Mouse (Mus musculus) neural tube, embryonic 11.5 days (tissue): ENCODE data around the gene Parvb. TPM values are rescaled to one million over a fixed set of nuclear protein-coding genes. Genes with fewer than 3 reads are reported as not detected.

Experiments
- ATAC-seq: fragments of 200-750 bp; cut with Nextera tagmentation; 2 replicates; pipeline ENCODE4 v1.8.0; 2017; ENCODE audit warnings: moderate number of reproducible peaks, mild to moderate bottlenecking, moderate TSS enrichment, moderate library complexity; ENCODE audit not compliant: insufficient read depth, low FRiP score, low TSS enrichment
- DNase-seq: peaks from one replicate; pipeline ENCODE4 v3.0.0-alpha.2; 2015; ENCODE audit warnings: low spot score
- H3K27ac ChIP-seq: fragments of 300-500 bp; sonication (generic); 2 replicates; pipeline ENCODE4 v1.5.1; 2014; ENCODE audit warnings: low read depth, mild to moderate bottlenecking, low read length
- H3K27me3 ChIP-seq: fragments of 300-500 bp; sonication (generic); 2 replicates; pipeline ENCODE4 v1.6.1; 2014; ENCODE audit warnings: mild to moderate bottlenecking, low read length, mixed read lengths; ENCODE audit not compliant: control insufficient read depth, insufficient read depth
- H3K36me3 ChIP-seq: fragments of 300-500 bp; sonication (generic); 2 replicates; pipeline ENCODE4 v1.6.1; 2014; ENCODE audit warnings: mild to moderate bottlenecking, low read length, moderate library complexity, mixed read lengths; ENCODE audit not compliant: control insufficient read depth, insufficient read depth
- H3K4me1 ChIP-seq: fragments of 300-500 bp; sonication (generic); 2 replicates; pipeline ENCODE4 v1.6.1; 2014; ENCODE audit warnings: low read length, mixed read lengths; ENCODE audit not compliant: control insufficient read depth, insufficient read depth
- H3K4me2 ChIP-seq: fragments of 300-500 bp; sonication (generic); 2 replicates; pipeline ENCODE4 v1.6.1; 2014; ENCODE audit warnings: low read depth, mild to moderate bottlenecking, moderate library complexity
- H3K4me3 ChIP-seq: fragments of 300-500 bp; sonication (generic); 2 replicates; pipeline ENCODE4 v1.5.1; 2014; ENCODE audit warnings: low read depth, low read length
- H3K9ac ChIP-seq: fragments of 300-500 bp; sonication (generic); 2 replicates; pipeline ENCODE4 v1.6.1; 2014; ENCODE audit warnings: mild to moderate bottlenecking, low read length
- H3K9me3 ChIP-seq: fragments of 300-500 bp; sonication (generic); 2 replicates; pipeline ENCODE4 v1.6.1; 2016; ENCODE audit warnings: low read length; ENCODE audit not compliant: control insufficient read depth
- WGBS: fragments of 180-500 bp; shearing (Covaris S2); extraction: QIAGEN DNeasy Blood & Tissue Kit; methylation state at CpG from one replicate; pipeline ENCODE4 v1.1.7; 2014; 5-methylcytosine and 5-hydroxymethylcytosine counted together
- polyA plus RNA-seq: library from polyadenylated mRNA; unstranded; fragments of >200 nt; fragmentation: Nextera tagmentation; extraction: Ambion mirVana; gene quantifications from 2 replicates; pipeline ENCODE4 v1.2.1, GENCODE M21; 2014

The Parvb gene
- polyA plus RNA-seq, result 10.4 and 12.1 TPM in 2 replicates

DNA sequence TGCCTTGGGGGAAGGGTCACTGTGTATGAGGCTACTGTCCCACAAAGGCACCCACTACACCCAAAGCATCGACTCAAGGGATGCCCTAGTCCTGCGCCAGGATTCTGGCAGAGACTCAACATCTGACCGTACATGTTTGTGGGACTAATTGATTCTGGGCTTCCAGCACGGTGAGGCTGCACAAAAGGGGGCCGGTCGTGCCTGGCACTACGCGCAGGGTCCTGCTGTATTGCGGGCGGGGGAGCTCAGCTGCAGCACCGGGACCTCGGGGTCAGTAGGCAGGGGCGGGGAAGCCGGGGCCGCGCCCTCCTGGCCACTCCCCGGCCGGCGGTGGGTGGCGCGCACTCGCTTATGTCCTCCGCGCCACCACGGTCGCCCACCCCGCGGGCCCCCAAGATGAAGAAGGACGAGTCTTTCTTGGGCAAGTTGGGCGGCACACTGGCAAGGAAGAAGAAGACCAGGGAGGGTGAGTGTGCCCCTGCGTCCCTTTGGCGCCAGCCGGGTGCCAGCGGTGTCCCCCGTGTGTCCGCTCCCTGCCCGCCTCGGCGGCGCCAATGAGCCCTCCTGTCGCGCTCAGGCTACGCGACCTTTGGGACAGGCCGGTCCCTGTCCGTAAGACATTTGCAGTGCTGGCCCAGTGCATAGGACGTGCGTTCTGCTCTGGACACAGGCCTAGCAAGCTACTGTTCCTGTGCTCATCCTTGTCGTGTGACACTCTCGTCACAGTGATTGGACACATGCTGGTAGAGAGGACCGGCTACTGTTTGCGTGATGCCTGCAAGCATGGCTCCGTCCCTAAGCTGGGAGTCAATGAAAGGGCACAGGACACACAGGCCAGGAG, at the start of gene Parvb:
Gene Parvb, plus strand, starts transcription at position 323 of the 841 bp plus-strand sequence.
- peak; percentile 36; the same call in 1 of the 2 replicates for ATAC-seq
- WGBS, result under 1% methylated on average over 52 of the region's 53 CpGs
- no peaks in the 10 kb centered on the region for H3K9me3 ChIP-seq
- H3K4me3 ChIP-seq, result peak within 1 kb of the TSS; percentile 46
- DNase-seq, result peak; percentile 63
- peak within 1 kb of the TSS; percentile 96 for H3K4me2 ChIP-seq
- peak within 1 kb of the TSS; percentile 60 for H3K27ac ChIP-seq
- H3K4me1 ChIP-seq, result peaks cover 18% of the 10 kb centered on the region
- H3K27me3 ChIP-seq, result no peaks in the 10 kb centered on the region
- H3K9ac ChIP-seq, result peak within 1 kb of the TSS; percentile 69
- no peaks in the 10 kb centered on the region for H3K36me3 ChIP-seq

DNA sequence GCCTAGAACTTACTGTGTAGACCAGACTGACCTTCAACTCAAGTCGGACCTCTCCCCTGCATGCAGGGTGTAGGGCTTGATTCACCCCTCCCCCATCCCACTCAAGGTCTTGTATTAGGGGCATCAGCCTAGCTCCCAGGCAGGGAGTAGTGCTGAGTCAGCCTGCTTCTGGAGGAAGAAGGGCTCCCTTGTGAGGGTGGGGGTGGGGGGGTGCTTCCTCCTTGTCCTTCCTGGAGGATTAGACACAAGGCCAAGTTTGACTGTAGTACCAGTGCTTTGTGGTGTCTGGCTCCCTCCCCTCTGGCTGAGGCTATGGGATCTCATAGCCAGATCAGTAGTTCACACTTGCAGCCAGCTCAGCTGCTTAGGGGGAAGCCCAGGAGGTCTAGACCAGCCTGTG, 47.9 kb upstream of the Parvb start:
- Histone ChIP-seq H3K4me3 (no peak overlapping the region), H3K9me3 (no peaks in the 10 kb centered on the region), H3K4me1 (no peaks in the 10 kb centered on the region), H3K27me3 (no peaks in the 10 kb centered on the region), H3K9ac (no peak overlapping the region), H3K4me2 (no peak overlapping the region), H3K36me3 (no peaks in the 10 kb centered on the region), H3K27ac (no peak overlapping the region)
- DNase-seq (no peak), ATAC-seq (no peak)
- 35% methylated on average over 1 of the region's 1 CpGs for WGBS

DNA sequence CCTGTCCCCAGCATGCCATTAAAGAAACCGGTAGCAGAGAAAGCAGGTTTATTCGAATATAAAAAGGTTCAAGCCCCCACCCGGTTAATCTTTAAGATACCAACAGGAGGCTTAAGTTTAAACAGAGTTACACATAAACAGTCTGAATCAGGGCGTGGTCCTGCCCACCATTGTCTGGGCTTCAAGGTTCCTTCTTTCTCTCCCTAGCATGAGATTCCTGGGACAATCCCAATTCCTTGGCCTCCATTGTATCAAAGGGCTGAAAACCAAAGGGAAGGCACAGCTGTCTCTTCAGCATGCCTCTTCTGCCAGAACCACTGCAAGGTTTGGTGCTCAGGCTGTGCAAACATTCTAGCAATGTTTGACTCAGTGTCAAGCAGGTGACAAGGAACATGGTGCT, 45.6 kb upstream of the Parvb start:
- DNase-seq (no peak), ATAC-seq (no peak)
- no peak overlapping the region for H3K4me2 ChIP-seq
- no peaks in the 10 kb centered on the region for H3K9me3 ChIP-seq
- no peaks in the 10 kb centered on the region for H3K27me3 ChIP-seq
- no peak overlapping the region for H3K9ac ChIP-seq
- H3K27ac ChIP-seq, result no peak overlapping the region
- H3K4me3 ChIP-seq, result no peak overlapping the region
- H3K36me3 ChIP-seq, result no peaks in the 10 kb centered on the region
- WGBS, result 67% methylated on average over 4 of the region's 4 CpGs
- no peaks in the 10 kb centered on the region for H3K4me1 ChIP-seq

DNA sequence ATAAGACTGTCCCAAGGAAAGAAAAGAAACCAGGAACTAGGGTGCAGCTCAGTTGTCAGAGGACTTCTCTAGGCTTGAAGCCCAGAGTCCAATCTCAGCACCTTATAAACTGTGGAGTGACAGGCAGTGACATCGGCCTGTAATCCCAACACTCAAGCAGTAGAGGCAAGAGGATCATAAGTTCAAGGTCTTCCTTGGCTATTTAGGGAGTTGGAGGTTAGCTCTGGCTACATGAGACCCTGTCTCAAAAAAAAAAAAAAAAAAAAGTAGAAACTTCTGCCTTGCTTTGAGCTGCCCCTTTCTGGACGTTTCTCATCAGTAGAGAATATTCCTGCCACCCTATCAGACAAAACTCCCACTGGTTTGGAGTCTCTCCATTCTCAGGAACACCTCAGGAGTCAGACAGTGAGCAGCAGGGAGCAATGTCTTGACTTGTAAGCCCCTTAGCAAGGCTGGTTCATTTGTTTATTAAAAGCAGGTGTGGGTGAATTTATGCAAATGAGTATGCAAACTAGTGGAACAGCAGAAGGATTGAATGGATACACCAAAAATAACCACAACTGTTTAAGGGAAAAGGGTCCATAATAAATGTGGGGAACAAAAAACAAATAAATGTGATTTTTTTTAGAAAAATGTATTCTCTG, 42.8 kb upstream of the Parvb start:
- WGBS, result 55% methylated on average over 2 of the region's 2 CpGs
- ATAC-seq, result no peak
- no peak overlapping the region for H3K4me3 ChIP-seq
- no peak for DNase-seq
- no peaks in the 10 kb centered on the region for H3K4me1 ChIP-seq
- H3K36me3 ChIP-seq, result no peaks in the 10 kb centered on the region
- no peak overlapping the region for H3K27ac ChIP-seq
- H3K9me3 ChIP-seq, result no peaks in the 10 kb centered on the region
- H3K9ac ChIP-seq, result no peak overlapping the region
- H3K27me3 ChIP-seq, result no peaks in the 10 kb centered on the region
- H3K4me2 ChIP-seq, result no peak overlapping the region

DNA sequence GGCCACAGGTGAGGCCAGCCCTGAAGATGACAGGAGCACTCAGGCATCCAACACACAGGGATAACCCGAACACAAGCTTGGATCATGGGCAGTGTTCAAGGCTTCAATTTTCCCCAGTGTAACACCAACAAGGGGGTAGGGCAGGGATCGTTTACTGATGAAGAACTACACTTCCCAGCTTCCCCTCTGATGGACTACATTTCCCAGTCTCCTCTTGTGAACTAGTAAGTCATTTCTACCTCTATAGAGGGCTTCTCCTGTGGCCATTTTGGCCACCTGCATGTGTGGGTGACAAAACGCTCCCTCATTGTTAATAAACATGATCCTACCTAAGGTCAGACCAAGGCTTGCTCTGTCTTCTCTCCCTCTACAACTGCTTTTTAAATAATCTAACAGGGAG, 42.0 kb upstream of the Parvb start:
- WGBS, result 44% methylated on average over 3 of the region's 3 CpGs

DNA sequence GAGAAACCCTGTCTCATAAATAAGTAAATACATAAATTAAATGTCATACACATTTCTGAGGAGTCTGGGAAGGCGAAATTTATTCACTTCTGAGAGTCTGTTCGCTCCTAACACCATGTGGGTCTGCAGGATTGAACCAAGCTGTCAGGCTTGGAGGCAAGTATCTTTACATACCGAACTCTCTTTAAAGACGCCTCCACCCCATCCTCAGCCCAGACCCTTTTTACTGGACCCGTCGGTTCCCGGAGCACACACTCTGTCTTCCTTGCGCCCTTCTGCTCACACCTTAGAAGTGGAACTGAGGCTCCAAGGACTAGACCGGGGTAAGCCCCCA, 40.2 kb upstream of the Parvb start:
- Histone ChIP-seq H3K4me1 (no peaks in the 10 kb centered on the region), H3K27ac (peak overlapping the region; percentile 68; the same call in 1 of the 2 replicates), H3K9me3 (no peaks in the 10 kb centered on the region), H3K36me3 (peaks cover 2% of the 10 kb centered on the region), H3K9ac (peak overlapping the region; percentile 92), H3K27me3 (no peaks in the 10 kb centered on the region), H3K4me3 (peak overlapping the region; percentile 95), H3K4me2 (peak overlapping the region; percentile 78)
- no peak for ATAC-seq
- WGBS, result 3% methylated on average over 9 of the region's 9 CpGs
- DNase-seq, result no peak

More for the DNA sequence above, 42.0 kb upstream of the Parvb start:
- DNase-seq, result no peak
- H3K36me3 ChIP-seq, result no peaks in the 10 kb centered on the region
- no peak overlapping the region for H3K4me2 ChIP-seq
- no peak for ATAC-seq
- no peaks in the 10 kb centered on the region for H3K27me3 ChIP-seq
- H3K4me3 ChIP-seq, result no peak overlapping the region
- no peak overlapping the region for H3K9ac ChIP-seq
- no peaks in the 10 kb centered on the region for H3K9me3 ChIP-seq
- no peak overlapping the region for H3K27ac ChIP-seq
- no peaks in the 10 kb centered on the region for H3K4me1 ChIP-seq

DNA sequence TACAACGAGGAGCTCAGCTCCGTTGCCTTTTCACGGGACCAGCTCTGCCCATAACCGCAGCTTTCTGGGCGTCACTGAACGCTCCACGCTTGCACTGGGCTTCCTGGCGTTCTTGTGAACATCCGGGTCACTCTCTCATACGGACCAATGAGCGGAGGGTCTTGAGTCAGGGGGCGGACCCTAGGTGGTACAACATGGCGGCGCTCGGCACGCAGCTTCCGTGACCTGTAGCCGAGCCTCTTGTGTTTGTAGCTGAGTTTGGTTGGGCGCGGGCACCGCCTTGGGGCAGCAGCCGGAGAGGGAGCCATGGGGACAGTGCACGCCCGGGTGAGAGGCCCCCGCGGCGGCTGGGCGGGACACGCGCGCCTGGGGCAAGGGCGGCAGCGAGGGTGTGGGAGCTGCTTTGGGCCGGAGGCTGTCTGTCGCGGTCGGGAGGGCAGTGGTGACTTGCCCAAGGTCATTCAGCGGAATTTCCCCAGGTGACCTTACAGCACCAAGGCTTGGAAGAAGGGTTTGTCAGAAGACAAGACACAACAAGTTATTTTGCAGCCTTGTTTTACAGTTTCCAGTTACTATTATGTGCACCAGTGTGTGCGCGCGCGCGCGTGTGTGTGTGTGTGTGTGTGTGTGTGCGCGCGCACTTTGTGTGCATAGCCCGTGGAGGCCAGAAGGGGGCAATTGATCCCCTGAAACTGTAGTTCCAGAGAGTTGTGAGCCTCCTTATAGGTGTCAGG, 39.6 kb upstream of the Parvb start, which contains the start of gene Samm50:
Gene Samm50, plus strand, starts transcription at position 184 of the 734 bp plus-strand sequence.
- Histone ChIP-seq H3K27ac (peak within 1 kb of the TSS; percentile 80), H3K27me3 (no peaks in the 10 kb centered on the region), H3K4me2 (peak within 1 kb of the TSS; percentile 78), H3K9ac (peak within 1 kb of the TSS; percentile 92), H3K4me1 (no peaks in the 10 kb centered on the region), H3K4me3 (peak within 1 kb of the TSS; percentile 95), H3K9me3 (no peaks in the 10 kb centered on the region), H3K36me3 (peaks cover 2% of the 10 kb centered on the region)
- WGBS, result 3% methylated on average over 47 of the region's 48 CpGs
- DNase-seq (peak; percentile 91), ATAC-seq (peak; percentile 99)

DNA sequence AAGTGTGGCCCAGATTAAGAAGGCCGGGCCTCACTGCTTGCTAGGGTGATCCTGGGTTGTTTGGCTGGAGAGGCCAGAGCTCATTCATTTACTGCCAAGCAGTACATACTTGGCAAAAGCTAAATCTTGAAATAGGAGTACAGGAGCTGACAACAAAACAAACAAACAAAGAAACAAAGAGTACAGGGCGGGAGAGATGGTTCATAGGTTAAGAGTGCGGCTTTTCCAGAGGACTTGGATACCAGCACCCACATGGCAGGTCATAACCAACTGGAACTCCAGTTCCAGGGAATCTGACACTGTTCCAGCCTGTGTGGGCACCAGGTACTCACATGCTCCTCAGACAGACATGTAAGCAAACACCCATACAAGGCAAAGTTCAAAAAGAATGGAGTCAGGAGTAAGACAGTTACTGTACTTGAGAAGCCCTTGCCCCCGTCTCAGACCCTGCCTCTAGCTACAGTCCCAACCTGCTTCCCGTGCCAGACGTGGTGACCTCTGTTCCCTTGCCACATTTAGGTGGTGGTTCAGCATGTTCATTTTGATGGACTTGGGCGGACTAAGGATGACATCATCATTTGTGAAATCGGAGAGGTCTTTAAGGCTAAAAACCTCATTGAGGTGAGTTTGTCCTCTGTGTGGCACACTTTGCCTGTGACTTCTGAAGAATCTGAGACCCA, 35.2 kb upstream of the Parvb start:
- Histone ChIP-seq H3K4me2 (no peak overlapping the region), H3K9me3 (no peaks in the 10 kb centered on the region), H3K36me3 (peaks cover 24% of the 10 kb centered on the region), H3K27me3 (no peaks in the 10 kb centered on the region), H3K27ac (no peak overlapping the region), H3K4me1 (no peaks in the 10 kb centered on the region), H3K9ac (no peak overlapping the region), H3K4me3 (no peak overlapping the region)
- ATAC-seq, result no peak
- DNase-seq, result no peak
- WGBS, result 90% methylated on average over 8 of the region's 8 CpGs
